Mouse (Mus musculus) embryonic facial prominence, embryonic 14.5 days (tissue): Measurements from ENCODE around the gene Sncb. TPM values are rescaled to one million over a fixed set of nuclear protein-coding genes. Genes with fewer than 3 reads are reported as not detected.
A peak's percentile ranks its signal among the peaks of the same experiment; 100 is the strongest.

ENCODE experiments used
- ATAC-seq: fragments of 200-750 bp; cut with Nextera tagmentation; 2 replicates; pipeline ENCODE4 v1.8.0; 2017; ENCODE audit warnings: low read depth, moderate number of reproducible peaks, moderate TSS enrichment
- DNase-seq: peaks from one replicate; pipeline ENCODE4 v3.0.0-alpha.2; 2015; ENCODE audit warnings: low spot score
- H3K27ac ChIP-seq: fragments of 300-500 bp; sonication (generic); replicated peaks from 2 replicates; pipeline ENCODE4 v1.5.1; 2014; ENCODE audit warnings: low read depth, mild to moderate bottlenecking, low read length, moderate library complexity
- H3K27me3 ChIP-seq: fragments of 300-500 bp; sonication (generic); replicated peaks from 2 replicates; pipeline ENCODE4 v1.6.1; 2014; ENCODE audit warnings: low read length; ENCODE audit not compliant: control insufficient read depth, insufficient read depth
- H3K36me3 ChIP-seq: fragments of 300-500 bp; sonication (generic); 2 replicates; pipeline ENCODE4 v1.6.1; 2014; ENCODE audit warnings: low read length, mixed read lengths; ENCODE audit not compliant: control insufficient read depth, insufficient read depth
- H3K4me1 ChIP-seq: fragments of 300-500 bp; sonication (generic); 2 replicates; pipeline ENCODE4 v1.6.1; 2014; ENCODE audit warnings: antibody characterized with exemption, low read length; ENCODE audit not compliant: control insufficient read depth, insufficient read depth
- H3K4me2 ChIP-seq: fragments of 300-500 bp; sonication (generic); 2 replicates; pipeline ENCODE4 v1.6.1; 2014; ENCODE audit warnings: low read depth, mild to moderate bottlenecking, low read length, moderate library complexity, mixed read lengths
- H3K4me3 ChIP-seq: fragments of 300-500 bp; sonication (generic); 2 replicates; pipeline ENCODE4 v1.5.1; 2014; ENCODE audit warnings: low read depth, mild to moderate bottlenecking, low read length
- H3K9ac ChIP-seq: fragments of 300-500 bp; sonication (generic); 2 replicates; pipeline ENCODE4 v1.6.1; 2014; ENCODE audit warnings: low read depth, mild to moderate bottlenecking, low read length, moderate library complexity, mixed read lengths
- H3K9me3 ChIP-seq: fragments of 300-500 bp; sonication (generic); 2 replicates; pipeline ENCODE4 v1.6.1; 2016; ENCODE audit warnings: low read length; ENCODE audit not compliant: control insufficient read depth
- WGBS: fragments of 180-500 bp; shearing (Covaris S2); extraction: QIAGEN DNeasy Blood & Tissue Kit; methylation state at CpG from one replicate; pipeline ENCODE4 v1.1.7; 2014; 5-methylcytosine and 5-hydroxymethylcytosine counted together
- polyA plus RNA-seq: library from polyadenylated mRNA; unstranded; fragments of >200 nt; fragmentation: Nextera tagmentation; extraction: Ambion mirVana; gene quantifications from 2 replicates; pipeline ENCODE4 v1.2.1, GENCODE M21; 2014

Gene Sncb
- polyA plus RNA-seq, 1 experiment from 2014 or later: 1.3 TPM

- Histone ChIP-seq H3K4me1 (no peaks in the 10 kb centered on the region), H3K4me3 (no peak overlapping the region), H3K9ac (no peak overlapping the region), H3K9me3 (no peaks in the 10 kb centered on the region), H3K27me3 (peaks cover 3% of the 10 kb centered on the region; the same call in 1 of the 2 replicates), H3K4me2 (no peak overlapping the region), H3K27ac (no peak overlapping the region), H3K36me3 (no peaks in the 10 kb centered on the region)
- ATAC-seq (peak; percentile 37; the same call in 1 of the 2 replicates), DNase-seq (peak; percentile 78)
- WGBS: 15% methylated on average over 9 of the region's 9 CpGs
Observed at GRCm38 (mm10) chr13:54799701-54800100, 33.3 kb upstream of the Sncb start.

- H3K9me3 ChIP-seq: no peaks in the 10 kb centered on the region
- no peak for DNase-seq
- ATAC-seq: no peak
- no peak overlapping the region for H3K27ac ChIP-seq
- H3K36me3 ChIP-seq: no peaks in the 10 kb centered on the region
- H3K4me3 ChIP-seq: no peak overlapping the region
- no peaks in the 10 kb centered on the region; the same call in 1 of the 2 replicates for H3K27me3 ChIP-seq
- H3K9ac ChIP-seq: no peak overlapping the region
- no peaks in the 10 kb centered on the region for H3K4me1 ChIP-seq
- no peak overlapping the region for H3K4me2 ChIP-seq
- WGBS: 72% methylated on average over 10 of the region's 10 CpGs
Observed at GRCm38 (mm10) chr13:54798740-54799139, 32.3 kb upstream of the Sncb start.

DNA sequence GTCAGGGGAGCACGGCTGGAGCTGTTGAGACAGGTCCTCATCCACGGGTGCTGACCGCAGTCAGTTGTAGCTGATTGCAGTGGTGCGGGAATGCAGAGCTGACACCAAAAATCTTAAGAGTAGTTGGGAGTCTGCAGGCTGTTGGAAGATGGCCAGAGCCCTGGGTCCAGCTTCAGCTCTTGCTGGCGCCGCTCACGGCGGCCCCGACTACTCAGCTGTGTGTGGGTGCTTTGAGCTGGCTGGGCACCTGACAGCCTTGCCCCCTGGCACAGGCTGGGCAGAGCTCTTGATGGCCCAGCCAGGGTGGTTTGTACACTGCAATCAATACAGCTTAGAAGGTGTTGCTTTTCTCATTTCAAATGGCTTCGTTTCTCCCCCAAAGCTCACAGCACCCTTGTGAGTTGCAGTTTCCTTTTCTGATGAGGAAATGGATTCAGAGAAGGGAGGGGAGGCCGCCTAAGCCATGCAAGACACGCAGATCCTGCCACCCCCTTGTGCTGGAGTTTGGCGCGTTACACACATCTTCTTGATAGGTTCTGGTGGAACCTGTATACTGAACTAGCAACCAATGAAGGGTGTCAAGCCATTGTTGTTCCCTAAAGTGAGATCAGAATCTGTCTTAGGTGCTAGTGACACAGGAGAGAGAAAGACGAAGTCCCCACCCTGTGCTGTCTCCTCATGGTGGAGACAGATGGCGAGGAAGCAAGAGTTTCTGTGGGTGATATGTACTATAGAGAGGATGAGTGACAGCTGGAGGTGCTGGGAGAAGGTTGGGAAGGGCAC is 31.7 kb upstream of the Sncb start:
- 77% methylated on average over 16 of the region's 16 CpGs for WGBS

GRCm38 (mm10) chr13:54797356-54797755 is 31.0 kb upstream of the Sncb start:
- Histone ChIP-seq H3K4me1 (no peaks in the 10 kb centered on the region), H3K27ac (no peak overlapping the region), H3K4me2 (no peak overlapping the region), H3K36me3 (no peaks in the 10 kb centered on the region), H3K4me3 (no peak overlapping the region), H3K27me3 (peaks cover under 1% of the 10 kb centered on the region; the same call in 1 of the 2 replicates), H3K9me3 (no peaks in the 10 kb centered on the region), H3K9ac (no peak overlapping the region)
- DNase-seq (peak; percentile 34), ATAC-seq (no peak)
- 27% methylated on average over 4 of the region's 4 CpGs for WGBS

More for the DNA sequence above, 31.7 kb upstream of the Sncb start:
- H3K9ac ChIP-seq: no peak overlapping the region
- H3K27me3 ChIP-seq: no peaks in the 10 kb centered on the region; the same call in 1 of the 2 replicates
- DNase-seq (no peak), ATAC-seq (no peak)
- no peaks in the 10 kb centered on the region for H3K36me3 ChIP-seq
- no peaks in the 10 kb centered on the region for H3K4me1 ChIP-seq
- no peak overlapping the region for H3K27ac ChIP-seq
- no peak overlapping the region for H3K4me2 ChIP-seq
- no peaks in the 10 kb centered on the region for H3K9me3 ChIP-seq
- H3K4me3 ChIP-seq: no peak overlapping the region

DNA sequence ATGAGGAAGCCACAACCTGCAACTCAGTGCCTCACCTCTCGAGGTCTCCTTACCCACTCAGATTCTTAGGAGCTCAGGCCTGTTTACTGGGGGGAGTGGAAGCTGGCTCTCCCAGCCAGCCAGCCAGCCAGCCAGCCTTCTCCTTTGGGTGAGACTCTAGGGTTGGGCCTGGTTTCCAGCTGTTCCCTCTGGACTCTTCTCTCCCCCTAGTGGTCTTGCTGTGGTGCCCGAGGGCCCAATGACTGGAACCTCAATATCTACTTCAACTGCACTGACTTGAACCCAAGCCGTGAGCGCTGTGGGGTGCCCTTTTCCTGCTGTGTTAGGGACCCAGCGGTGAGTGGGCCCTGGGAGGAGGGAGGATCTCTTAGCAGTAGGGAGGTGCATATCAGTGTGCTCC is 28.4 kb upstream of the Sncb start:
- H3K9me3 ChIP-seq: no peaks in the 10 kb centered on the region
- H3K4me1 ChIP-seq: peaks cover 5% of the 10 kb centered on the region; the same call in 1 of the 2 replicates
- no peak overlapping the region for H3K9ac ChIP-seq
- 47% methylated on average over 5 of the region's 5 CpGs for WGBS
- DNase-seq (no peak), ATAC-seq (no peak)
- H3K36me3 ChIP-seq: no peaks in the 10 kb centered on the region
- H3K4me2 ChIP-seq: no peak overlapping the region
- no peak overlapping the region for H3K4me3 ChIP-seq
- H3K27ac ChIP-seq: no peak overlapping the region
- peaks cover 17% of the 10 kb centered on the region for H3K27me3 ChIP-seq

DNA sequence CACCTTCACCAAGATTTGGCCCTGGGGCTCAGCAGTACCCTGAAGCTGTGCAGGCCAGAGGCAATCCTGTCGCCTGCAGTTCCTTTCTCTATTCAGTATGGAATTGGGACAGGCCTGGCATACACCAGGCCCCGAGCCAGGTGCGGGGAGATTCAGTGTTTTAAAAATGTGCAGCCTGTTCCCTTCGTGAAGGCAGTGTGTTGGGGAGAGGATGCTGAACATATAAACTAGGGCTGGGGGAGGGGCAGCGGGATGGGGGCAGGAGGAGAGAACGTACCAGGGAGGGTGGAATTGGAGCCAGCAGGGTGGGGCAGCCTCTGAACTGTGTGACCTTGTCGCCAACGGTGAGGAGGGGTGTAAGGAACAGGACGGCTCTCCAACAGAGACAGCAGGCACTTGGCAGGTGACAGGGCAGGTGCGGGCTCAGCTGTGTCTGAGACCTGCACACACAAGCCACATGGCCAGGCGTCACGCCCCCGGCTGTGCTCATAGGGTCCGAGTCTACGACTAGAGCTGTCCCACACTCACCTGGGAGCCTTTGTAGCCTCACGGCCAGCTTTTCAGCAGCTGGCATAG is 27.7 kb upstream of the Sncb start:
- ATAC-seq (no peak), DNase-seq (no peak)
- H3K9ac ChIP-seq: no peak overlapping the region
- H3K4me1 ChIP-seq: peaks cover 11% of the 10 kb centered on the region
- WGBS: 71% methylated on average over 12 of the region's 16 CpGs
- H3K27me3 ChIP-seq: peaks cover 17% of the 10 kb centered on the region
- no peaks in the 10 kb centered on the region for H3K9me3 ChIP-seq
- H3K4me2 ChIP-seq: no peak overlapping the region
- H3K36me3 ChIP-seq: no peaks in the 10 kb centered on the region
- H3K27ac ChIP-seq: no peak overlapping the region
- H3K4me3 ChIP-seq: no peak overlapping the region

- no peak overlapping the region for H3K4me2 ChIP-seq
- no peak overlapping the region for H3K4me3 ChIP-seq
- no peak for ATAC-seq
- H3K36me3 ChIP-seq: no peaks in the 10 kb centered on the region
- H3K9me3 ChIP-seq: no peaks in the 10 kb centered on the region
- H3K27me3 ChIP-seq: peaks cover 17% of the 10 kb centered on the region
- no peak overlapping the region for H3K9ac ChIP-seq
- DNase-seq: no peak
- 17% methylated on average over 21 of the region's 21 CpGs for WGBS
- peaks cover 13% of the 10 kb centered on the region for H3K4me1 ChIP-seq
- H3K27ac ChIP-seq: no peak overlapping the region
Observed at GRCm38 (mm10) chr13:54792259-54793230, 26.1 kb upstream of the Sncb start.
